Mouse (Mus musculus): ENCODE data around the gene Rnf40. TPM values are rescaled to one million over a fixed set of nuclear protein-coding genes. Genes with fewer than 3 reads are reported as not detected.

Rnf40 gene
- total RNA-seq (2021): 60.6 and 69.6 TPM in 2 replicates
- long read RNA-seq, full-length matches to known transcripts: 41 of 66 reads
- long read RNA-seq, partial matches to known transcripts: 12 of 66 reads
- long read RNA-seq, other reads (novel, unspliced or antisense): 13 of 66 reads

DNA sequence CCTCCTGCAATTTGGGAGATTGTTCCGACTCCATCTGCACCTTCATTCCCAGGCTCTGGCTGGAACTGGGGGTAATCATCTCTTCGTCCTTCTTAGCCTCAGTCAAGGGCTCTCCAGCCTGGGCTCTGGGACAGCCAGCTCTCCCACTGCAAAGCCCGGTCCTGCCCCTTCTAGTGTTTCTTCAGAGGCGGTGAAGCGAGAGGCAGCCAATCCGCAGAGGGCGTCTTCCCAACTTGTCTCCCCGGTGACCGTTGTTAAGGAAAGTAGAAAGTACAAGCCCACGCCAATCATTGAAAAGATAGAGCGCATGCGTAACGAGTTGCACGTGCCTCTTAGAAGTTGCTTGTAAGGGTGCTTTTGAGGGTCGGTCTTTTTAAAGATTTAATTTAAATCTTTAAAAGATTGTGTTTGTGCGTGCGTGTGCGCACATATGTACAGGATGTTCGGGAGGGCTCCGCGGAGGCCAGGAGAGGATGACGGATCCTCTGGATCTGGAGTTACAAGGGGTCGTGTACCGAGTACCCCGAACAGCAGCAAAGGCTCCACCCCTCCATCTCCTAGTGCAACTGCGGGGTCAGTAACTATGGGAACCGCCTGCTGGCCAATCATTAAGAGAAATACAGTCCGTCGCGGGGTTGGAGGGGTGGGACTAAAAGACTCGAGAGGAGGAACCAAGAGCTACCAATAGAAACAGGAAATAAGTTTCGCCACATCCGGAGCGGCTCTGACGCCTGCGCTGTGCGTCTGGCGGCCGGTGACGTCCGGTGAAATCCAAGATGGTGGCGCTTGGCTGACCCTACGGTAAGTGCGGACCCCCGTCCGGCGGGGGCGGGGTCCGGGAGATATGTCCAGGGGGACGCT, at the start of gene Rnf40, which contains the start of gene Ccdc189:
TSS of gene Rnf40 (plus strand) at position 757 of the 861 bp plus-strand sequence.
TSS of gene Ccdc189 (minus strand) at position 585 of the 861 bp plus-strand sequence.
- DNase-seq: peak; percentile 89

DNA sequence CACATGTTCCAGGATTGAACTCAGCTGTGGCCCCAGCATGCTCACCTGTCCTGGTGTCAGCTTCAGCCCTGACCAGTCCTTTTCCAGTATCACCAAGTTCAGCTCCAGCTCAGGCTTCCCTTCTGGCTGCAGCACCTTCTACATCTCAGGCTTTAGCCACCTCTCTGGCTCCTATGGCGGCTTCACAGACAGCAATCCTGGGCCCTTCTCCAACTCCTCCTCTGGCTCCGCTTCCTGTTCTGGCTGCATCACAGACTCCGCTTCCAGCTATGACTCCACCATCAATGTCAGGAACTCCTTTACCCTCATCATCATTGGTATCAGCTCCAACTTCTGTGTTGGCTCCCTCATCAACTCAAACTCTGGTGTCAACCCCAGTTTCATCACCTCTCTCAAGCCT, 46.9 kb upstream of the Rnf40 start:
- no peak for DNase-seq

- peak; percentile 48 for DNase-seq
Measured at GRCm38 (mm10) chr7:127549116-127549835, 39.3 kb upstream of the Rnf40 start.

DNA sequence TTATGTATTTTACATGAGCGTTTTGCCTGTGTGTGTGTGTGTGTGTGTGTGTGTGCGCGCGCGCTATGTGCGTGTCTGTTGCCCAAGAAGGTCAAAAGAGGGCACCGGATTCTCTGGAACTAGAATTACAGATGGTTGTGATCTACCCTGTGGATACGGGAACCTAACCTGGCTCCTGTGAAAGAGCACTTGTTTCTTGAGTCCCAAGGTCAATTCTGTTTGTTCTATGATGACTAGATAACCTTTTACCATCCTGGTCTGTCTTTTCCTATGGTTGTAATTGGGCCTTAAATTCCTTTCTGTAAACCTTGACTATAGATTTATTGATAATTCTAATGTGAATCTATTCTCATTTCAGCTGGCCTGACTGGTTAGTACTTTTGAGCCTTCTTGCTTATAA, 37.0 kb upstream of the Rnf40 start:
- DNase-seq: no peak

DNA sequence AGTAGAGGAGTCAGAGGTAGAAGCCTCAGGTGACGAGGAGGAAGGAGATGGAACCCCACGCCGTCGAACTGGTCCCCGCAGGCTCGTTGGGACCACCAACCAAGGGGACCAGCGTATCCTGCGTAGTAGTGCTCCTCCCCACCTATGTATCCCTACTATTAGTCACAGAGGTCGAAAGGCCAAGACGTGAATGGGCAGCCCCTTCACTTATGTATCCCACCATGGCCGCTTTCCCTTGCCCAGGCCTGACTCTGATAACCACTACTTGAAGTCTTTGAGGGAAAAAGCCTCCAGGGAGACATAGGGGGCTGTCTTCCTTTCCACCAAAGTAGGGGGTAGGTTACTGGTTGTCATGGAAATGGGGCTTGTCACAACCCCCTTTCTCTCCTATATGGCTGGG, 28.0 kb upstream of the Rnf40 start:
- DNase-seq: no peak

DNA sequence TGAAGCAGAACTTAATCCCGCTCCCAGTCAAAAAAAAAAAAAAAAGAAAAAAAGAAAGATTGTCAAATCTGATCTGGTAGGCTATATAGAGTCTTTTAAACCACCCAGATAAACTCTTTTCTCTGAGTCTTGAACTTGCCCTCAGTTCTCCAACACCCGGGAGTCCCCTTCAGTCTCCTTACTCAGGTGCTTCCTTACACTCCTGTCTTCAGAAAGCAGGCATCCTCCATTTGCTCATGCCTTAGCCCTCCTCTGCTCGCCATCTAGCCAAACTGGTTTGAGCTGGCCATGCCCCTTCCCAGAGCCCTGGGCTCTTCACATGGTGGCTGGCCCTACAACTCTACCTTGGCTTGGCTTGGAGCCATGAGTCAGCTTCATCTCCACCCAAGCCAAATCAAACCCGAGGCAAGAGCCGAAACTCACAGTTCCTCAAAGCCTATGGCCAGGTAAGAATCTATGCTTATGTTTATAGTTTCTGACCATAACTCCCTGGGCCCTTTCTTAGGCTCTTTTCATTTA, 27.2 kb upstream of the Rnf40 start, which contains the start of gene Tmem265:
TSS of gene Tmem265 (plus strand) at position 51 of the 519 bp plus-strand sequence.
- DNase-seq: no peak

DNA sequence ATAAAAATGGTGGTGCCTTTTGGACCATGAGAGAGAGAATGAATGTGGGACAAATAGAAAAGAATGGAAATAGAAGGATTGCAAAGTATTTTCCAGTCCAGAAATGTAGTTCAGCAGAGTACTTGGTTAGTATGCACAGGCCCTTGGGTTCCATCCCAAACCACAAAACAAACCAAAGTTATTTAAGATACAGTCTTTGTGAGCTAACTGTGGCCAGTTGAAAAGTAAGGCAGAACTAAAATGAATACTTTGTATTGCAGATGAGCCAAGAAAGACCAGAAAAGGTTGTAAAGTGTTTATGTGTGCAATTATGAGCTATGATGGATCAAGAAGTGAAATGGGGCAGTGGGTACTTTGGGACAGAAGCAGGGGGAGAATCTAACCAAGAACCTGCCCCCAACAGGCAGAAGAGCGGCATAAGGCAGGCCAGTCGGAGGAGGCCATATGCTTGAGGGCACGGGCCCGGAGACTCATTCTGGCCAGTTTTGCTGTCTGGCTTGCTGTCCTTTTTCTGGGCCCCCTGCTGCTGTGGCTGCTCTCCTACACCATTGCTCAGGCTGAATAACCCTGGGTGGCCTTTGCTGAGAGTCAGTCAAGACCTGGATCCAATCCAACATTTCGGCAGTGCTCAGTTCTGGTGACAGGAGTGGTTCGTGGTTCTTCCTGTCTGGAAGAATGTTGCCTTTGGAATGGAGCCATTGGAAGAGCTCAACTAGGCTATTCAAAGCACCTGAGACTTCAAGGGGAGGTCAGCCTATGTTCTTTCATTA, 24.0 kb upstream of the Rnf40 start:
- DNase-seq: peak; percentile 38

GRCm38 (mm10) chr7:127572895-127573471, 15.6 kb upstream of the Rnf40 start, which contains the start of gene Phkg2:
Gene Phkg2 (plus strand): TSS chr7:127573340.
- peak; percentile 84 for DNase-seq

DNA sequence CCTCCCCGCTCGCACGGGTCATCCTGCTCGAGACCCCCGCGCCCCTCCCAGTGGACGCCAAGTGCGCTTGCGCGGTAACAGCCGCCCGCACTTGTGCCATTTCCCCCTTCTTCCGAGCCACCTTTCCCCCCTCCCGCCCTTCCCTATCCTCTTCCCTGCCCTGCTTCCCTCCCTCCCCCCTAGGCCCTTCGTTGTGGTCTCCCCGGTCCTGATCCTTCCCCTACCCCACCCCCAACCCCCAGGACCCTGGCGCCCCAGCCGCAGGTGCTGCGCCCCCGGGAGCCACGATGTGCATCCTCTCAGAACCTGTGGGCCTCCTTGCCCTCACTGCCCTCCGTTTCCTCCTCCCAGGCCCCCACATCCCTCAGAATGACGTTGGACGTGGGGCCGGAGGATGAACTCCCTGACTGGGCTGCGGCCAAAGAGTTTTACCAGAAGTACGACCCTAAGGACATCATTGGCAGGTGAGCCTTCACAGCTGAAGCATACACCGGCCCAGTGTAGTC, 15.0 kb upstream of the Rnf40 start:
- DNase-seq: no peak

GRCm38 (mm10) chr7:127574115-127574514, 14.5 kb upstream of the Rnf40 start:
- DNase-seq: no peak

DNA sequence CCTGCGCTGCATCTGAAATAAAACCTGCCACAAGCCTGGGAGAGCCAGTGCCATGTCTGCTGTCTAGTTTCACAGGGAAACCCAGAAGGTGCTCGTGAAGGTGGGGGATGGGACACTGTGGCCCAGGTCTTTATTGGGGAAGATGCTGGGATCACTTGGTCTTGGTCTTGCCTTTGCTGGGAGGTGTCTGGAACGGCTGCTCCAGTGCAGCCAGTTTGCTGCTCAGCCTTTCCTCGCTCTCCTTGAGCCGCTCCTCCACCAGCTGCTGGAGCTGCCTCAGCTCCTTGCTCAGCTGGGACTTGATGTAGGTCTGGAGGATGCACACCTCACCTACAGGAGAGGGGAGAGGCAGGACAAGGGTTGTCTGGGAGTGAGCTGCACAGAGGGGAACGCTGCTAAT, 5.3 kb upstream of the Rnf40 start:
- DNase-seq: no peak

DNA sequence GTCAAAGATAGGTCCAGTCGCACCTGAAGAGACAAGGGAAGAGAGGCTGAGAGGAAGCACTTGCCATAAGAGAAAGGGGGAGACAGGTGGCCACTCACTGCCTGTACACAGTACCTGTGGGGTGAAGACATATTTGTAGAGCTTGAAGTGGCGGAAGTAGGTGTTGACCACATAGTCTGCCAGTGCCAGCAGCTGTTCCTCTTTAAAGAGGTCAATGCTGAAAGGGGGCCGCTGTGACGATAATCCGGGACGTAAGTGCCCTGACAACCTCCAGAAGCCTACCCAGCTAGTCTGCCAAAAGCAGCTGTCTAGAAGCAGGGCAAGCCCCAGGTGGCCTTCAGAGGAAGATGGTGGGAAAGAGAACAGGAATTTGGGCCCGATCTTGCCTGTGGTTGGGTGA, 3.5 kb upstream of the Rnf40 start:
- no peak for DNase-seq

DNA sequence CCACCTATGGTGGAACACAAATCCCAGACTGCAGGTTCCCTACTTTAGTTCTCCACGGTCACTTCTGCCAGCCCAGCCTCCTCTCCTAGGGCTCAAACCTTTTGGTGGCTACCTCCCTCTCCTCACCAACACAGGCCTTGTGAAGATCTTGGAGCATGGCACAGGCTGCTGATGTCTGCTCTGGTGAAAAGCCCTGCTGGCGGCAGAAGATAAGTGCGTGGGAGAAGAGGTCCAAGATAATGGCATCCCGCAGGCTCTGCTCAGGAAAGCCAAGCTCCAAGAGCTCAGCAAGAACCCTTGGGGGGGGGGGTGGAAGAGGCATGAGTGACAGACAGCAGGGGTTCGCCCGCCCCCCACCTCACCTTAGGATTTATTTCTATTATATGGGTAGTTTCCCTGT, 2.4 kb upstream of the Rnf40 start:
- DNase-seq: no peak

GRCm38 (mm10) chr7:127587196-127587595, 1.4 kb upstream of the Rnf40 start:
- no peak for DNase-seq

DNA sequence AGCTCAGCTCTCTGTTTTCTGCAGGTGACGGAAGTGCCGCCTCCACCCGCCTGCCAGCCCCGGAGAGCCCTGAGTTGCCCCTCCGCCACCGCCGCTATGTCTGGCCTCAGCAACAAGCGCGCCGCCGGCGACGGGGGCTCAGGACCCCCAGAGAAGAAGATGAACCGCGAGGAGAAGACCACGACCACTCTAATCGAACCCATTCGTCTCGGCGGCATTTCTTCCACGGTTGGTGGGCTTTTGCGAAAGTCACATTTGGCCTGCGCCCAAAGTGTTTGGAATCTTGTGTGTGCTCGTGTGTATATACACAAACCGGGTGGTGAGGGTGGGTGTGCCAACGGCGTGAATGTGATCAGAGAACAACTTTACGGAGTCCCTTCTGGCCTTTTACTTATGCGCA, 334 bp downstream of the Rnf40 start:
- DNase-seq: no peak

- no peak for DNase-seq
Measured at GRCm38 (mm10) chr7:127589637-127590036, 1.1 kb downstream of the Rnf40 start.

DNA sequence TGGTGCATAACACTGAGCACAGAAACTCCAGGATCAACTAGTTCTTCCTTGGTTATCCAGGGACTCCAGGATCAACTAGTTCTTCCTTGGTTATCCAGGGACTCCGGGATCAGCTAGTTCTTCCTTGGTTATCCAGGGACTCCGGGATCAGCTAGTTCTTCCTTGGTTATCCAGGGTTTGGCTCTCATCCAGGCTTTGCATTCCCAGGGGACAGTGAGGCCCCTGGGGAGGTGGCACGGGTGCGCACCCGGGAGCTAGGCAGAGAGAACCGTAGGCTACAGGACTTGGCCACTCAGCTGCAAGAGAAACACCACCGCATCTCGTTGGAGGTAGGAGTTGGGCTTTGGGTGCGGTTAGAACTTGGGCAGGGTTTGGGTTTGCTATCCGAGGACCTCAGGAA, 2.5 kb downstream of the Rnf40 start:
- no peak for DNase-seq

GRCm38 (mm10) chr7:127592575-127592974, 4.0 kb downstream of the Rnf40 start:
- no peak for DNase-seq

DNA sequence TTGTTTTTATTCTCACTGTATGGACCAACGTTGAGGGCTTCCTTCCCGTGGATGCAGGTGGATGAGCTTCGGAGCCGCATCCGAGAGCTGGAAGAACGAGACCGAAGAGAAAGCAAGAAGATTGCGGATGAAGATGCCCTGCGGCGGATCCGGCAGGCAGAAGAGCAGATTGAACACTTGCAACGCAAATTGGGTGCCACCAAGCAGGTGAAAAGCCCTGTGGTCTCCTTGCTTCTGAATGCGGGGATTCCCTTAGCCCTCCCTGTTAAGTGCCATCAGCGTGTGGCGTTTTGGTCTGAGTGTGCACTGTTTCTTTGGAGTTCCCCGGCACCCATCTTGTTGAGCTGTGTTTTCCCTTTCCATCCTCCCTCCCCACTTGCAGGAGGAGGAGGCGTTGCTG, 8.2 kb downstream of the Rnf40 start:
- DNase-seq: no peak

- no peak for DNase-seq
Measured at GRCm38 (mm10) chr7:127600612-127601011, 12.0 kb downstream of the Rnf40 start.

DNA sequence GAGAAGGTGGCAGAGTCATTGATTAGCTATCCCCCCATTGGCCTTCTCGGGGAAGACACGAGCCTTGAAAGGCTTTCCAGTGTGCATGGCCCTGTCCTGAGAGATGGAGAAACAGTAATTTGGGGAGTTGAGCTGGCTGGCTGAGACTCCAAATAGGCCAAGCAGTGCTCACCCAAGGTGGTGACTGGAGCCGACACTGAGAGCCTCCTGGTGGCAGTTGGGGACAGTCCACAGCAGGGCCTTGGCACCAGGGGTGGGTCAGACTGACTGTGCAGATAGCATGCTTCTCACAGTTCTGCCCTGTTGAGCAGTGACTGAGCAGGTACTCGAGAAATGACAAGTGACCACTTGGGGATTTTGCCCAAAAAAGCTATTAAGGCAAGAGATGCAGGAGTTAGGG, 13.2 kb downstream of the Rnf40 start:
- DNase-seq: no peak
